Mouse (Mus musculus) bone marrow, adult 2 months (tissue): Measurements from ENCODE around the gene Cpsf4l.

Experiments
- CTCF ChIP-seq: fragments of 200-500 bp; IDR thresholded peaks from 2 replicates; pipeline ENCODE4 v1.5.1; 2011; ENCODE audit warnings: low read length, control low read depth; ENCODE audit not compliant: control insufficient read depth, insufficient read depth
- POLR2A ChIP-seq: fragments of 200-500 bp; IDR thresholded peaks from 2 replicates; pipeline ENCODE4 v1.6.1; 2011; ENCODE audit warnings: low read depth, mild to moderate bottlenecking, control low read depth, low read length, borderline replicate concordance; ENCODE audit not compliant: control insufficient read depth

GRCm38 (mm10) chr11:113731945-113732612, 22.3 kb upstream of the Cpsf4l start:
- no peak; the same call in 1 of the 2 replicates for TF ChIP-seq CTCF
- TF ChIP-seq POLR2A = no peak
